Mouse (Mus musculus): ENCODE data around the gene Rgs7.

Rgs7 gene

GRCm38 (mm10) chr1:175433622-175434204 is 58.6 kb downstream of the Rgs7 start:
- ATAC-seq (ENCODE audit: insufficient number of reproducible peaks, low FRiP score, low TSS enrichment) = no peak

GRCm38 (mm10) chr1:175433128-175433527 is 59.2 kb downstream of the Rgs7 start:
- ATAC-seq (ENCODE audit: insufficient number of reproducible peaks, low FRiP score, low TSS enrichment) = no peak

GRCm38 (mm10) chr1:175431356-175432053 is 60.8 kb downstream of the Rgs7 start:
- ATAC-seq (ENCODE audit: insufficient number of reproducible peaks, low FRiP score, low TSS enrichment) = peak; percentile 95

GRCm38 (mm10) chr1:175427112-175427511 is 65.2 kb downstream of the Rgs7 start:
- ATAC-seq (ENCODE audit: insufficient number of reproducible peaks, low FRiP score, low TSS enrichment) = no peak

GRCm38 (mm10) chr1:175426393-175426792 is 65.9 kb downstream of the Rgs7 start:
- no peak for ATAC-seq (ENCODE audit: insufficient number of reproducible peaks, low FRiP score, low TSS enrichment)

- peak; percentile 56; the same call in 1 of the 2 replicates for ATAC-seq (ENCODE audit: insufficient number of reproducible peaks, low FRiP score, low TSS enrichment)
These were observed 71.4 kb downstream of the Rgs7 start for GRCm38 (mm10) chr1:175420883-175421282.

- no peak for ATAC-seq (ENCODE audit: insufficient number of reproducible peaks, low FRiP score, low TSS enrichment)
These were observed 76.6 kb downstream of the Rgs7 start for GRCm38 (mm10) chr1:175415728-175416127.

GRCm38 (mm10) chr1:175410399-175410798 is 81.9 kb downstream of the Rgs7 start:
- ATAC-seq (ENCODE audit: insufficient number of reproducible peaks, low FRiP score, low TSS enrichment) = no peak

GRCm38 (mm10) chr1:175391894-175392293 is 100.4 kb downstream of the Rgs7 start:
- no peak for ATAC-seq (ENCODE audit: insufficient number of reproducible peaks, low FRiP score, low TSS enrichment)

- no peak for ATAC-seq (ENCODE audit: insufficient number of reproducible peaks, low FRiP score, low TSS enrichment)
These were observed 103.0 kb downstream of the Rgs7 start for GRCm38 (mm10) chr1:175389250-175389649.

GRCm38 (mm10) chr1:175385581-175386235 is 106.6 kb downstream of the Rgs7 start:
- ATAC-seq (ENCODE audit: insufficient number of reproducible peaks, low FRiP score, low TSS enrichment) = peak; percentile 89

GRCm38 (mm10) chr1:175372571-175372970 is 119.7 kb downstream of the Rgs7 start:
- peak; percentile 88 for ATAC-seq (ENCODE audit: insufficient number of reproducible peaks, low FRiP score, low TSS enrichment)

GRCm38 (mm10) chr1:175368062-175368461 is 124.2 kb downstream of the Rgs7 start:
- no peak for ATAC-seq (ENCODE audit: insufficient number of reproducible peaks, low FRiP score, low TSS enrichment)

- ATAC-seq (ENCODE audit: insufficient number of reproducible peaks, low FRiP score, low TSS enrichment) = no peak
These were observed 128.7 kb downstream of the Rgs7 start for GRCm38 (mm10) chr1:175363606-175364005.

GRCm38 (mm10) chr1:175359411-175360366 is 132.6 kb downstream of the Rgs7 start:
- ATAC-seq (ENCODE audit: insufficient number of reproducible peaks, low FRiP score, low TSS enrichment) = peak; percentile 84

GRCm38 (mm10) chr1:175352921-175353320 is 139.4 kb downstream of the Rgs7 start:
- ATAC-seq (ENCODE audit: insufficient number of reproducible peaks, low FRiP score, low TSS enrichment) = no peak

- ATAC-seq (ENCODE audit: insufficient number of reproducible peaks, low FRiP score, low TSS enrichment) = no peak
These were observed 146.1 kb downstream of the Rgs7 start for GRCm38 (mm10) chr1:175346162-175346561.

- ATAC-seq (ENCODE audit: insufficient number of reproducible peaks, low FRiP score, low TSS enrichment) = no peak
These were observed 156.1 kb downstream of the Rgs7 start for GRCm38 (mm10) chr1:175336191-175336590.

GRCm38 (mm10) chr1:175333041-175333854 is 159.1 kb downstream of the Rgs7 start:
- ATAC-seq (ENCODE audit: insufficient number of reproducible peaks, low FRiP score, low TSS enrichment) = peak; percentile 69
